Mouse (Mus musculus) layer of hippocampus, adult 2 months (tissue): ENCODE data around the gene Capn13. TPM values are rescaled to one million over a fixed set of nuclear protein-coding genes. Genes with fewer than 3 reads are reported as not detected.

ENCODE experiments used
- DNase-seq, 2 experiments: peaks; one replicate each; pipeline ENCODE4 v3.0.0; 2022; ENCODE audit warnings: low spot score in 2 of 2
- H3K27ac ChIP-seq: fragments of 200-600 bp; 2 replicates; pipeline ENCODE4 v1.8.1; 2022
- H3K4me3 ChIP-seq: fragments of 200-600 bp; 2 replicates; pipeline ENCODE4 v1.8.1; 2022; ENCODE audit warnings: mild to moderate bottlenecking
- CTCF ChIP-seq: fragments of 200-600 bp; conservative IDR thresholded peaks from 2 replicates; pipeline ENCODE4 v1.8.1; 2022; ENCODE audit warnings: antibody characterized with exemption, mild to moderate bottlenecking, moderate library complexity
- long read RNA-seq, 2 experiments: library from polyadenylated mRNA; stranded (forward); transcript quantifications; one replicate each; pipeline ENCODE4 v2.0.0; 2021; ENCODE audit warnings: borderline mapping rate in 2 of 2
- total RNA-seq, 2 experiments: library from RNA; stranded (reverse); gene quantifications; 2 replicates each; pipeline ENCODE4 v1.2.3; 2021

The Capn13 gene
- not detected for total RNA-seq
- long read RNA-seq, experiment 1 = 0 reads
- long read RNA-seq, experiment 2 = 0 reads

DNA sequence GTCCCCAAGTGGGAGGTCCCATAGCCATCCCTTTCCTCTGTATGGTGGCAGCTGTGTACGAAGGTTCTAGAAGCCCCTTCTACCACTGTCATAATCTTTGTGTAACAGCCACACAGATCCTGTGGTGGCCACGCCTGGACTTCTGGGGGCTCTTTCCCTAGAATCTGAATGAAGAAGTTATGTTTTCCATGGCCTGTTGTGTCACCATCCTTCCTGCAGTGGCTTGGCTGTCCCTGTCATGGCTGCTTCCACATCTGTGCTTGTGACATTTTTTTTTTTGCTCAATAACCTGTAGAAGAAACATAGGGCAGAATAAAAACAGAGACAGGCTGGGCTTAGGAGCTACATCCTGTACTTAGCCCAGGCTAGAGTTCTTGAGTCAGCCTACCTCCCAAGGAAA lies at the start of gene Capn13:
Gene Capn13 (minus strand): TSS at position 5 of the 400 bp plus-strand sequence.
- no peak for TF ChIP-seq CTCF
- Histone ChIP-seq H3K27ac (no peak within 1 kb of the TSS), H3K4me3 (no peak within 1 kb of the TSS)
- no peak for DNase-seq

- TF ChIP-seq CTCF = no peak
- H3K4me3 ChIP-seq = no peak overlapping the region
- DNase-seq = no peak
- H3K27ac ChIP-seq = no peak overlapping the region
Measured at GRCm38 (mm10) chr17:73449104-73449503, 48.4 kb upstream of the Capn13 start.

DNA sequence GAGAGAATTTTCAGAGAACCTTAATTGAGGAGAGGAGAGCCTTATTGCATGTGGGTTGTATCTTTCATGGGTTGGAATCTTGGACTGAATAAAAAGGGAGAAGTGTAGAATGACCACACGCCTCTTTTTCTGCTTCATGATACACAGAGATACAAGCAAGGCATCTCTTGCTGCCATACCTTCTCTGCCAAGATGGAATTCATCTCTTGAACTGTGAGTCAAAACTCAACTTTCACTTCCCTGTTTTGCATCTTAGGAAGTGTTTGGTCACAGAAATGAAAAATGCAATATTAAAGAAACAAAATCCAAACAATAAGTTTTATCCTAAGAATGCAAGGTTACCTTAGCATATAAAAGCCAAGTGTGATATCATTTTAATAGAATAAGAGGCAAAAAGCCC lies 40.1 kb upstream of the Capn13 start:
- no peak for DNase-seq
- Histone ChIP-seq H3K4me3 (no peak overlapping the region), H3K27ac (no peak overlapping the region)
- no peak for TF ChIP-seq CTCF

GRCm38 (mm10) chr17:73432564-73433006 lies 31.9 kb upstream of the Capn13 start:
- DNase-seq = no peak
- no peak overlapping the region for H3K4me3 ChIP-seq
- H3K27ac ChIP-seq = no peak overlapping the region
- TF ChIP-seq CTCF = no peak

DNA sequence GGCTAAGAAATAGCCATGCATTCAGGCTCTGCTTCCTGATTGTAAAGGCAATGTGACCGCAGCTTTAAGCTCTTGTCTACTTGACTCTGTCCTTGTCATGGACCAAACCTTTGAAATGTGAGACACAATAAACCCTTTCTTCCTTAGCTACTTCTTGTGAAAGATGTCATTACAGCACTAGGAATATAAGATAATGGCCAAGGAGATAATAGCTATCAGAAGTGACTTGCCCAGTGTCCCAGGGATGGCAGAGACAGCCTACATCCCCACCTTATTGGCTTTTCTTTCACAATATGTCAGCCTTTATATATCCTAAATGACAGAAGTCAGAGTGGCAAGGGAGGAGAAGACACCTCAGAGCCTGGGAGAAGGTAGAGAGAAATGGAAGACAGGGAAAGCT lies 31.4 kb upstream of the Capn13 start:
- DNase-seq = no peak
- Histone ChIP-seq H3K4me3 (no peak overlapping the region), H3K27ac (no peak overlapping the region)
- no peak for TF ChIP-seq CTCF

DNA sequence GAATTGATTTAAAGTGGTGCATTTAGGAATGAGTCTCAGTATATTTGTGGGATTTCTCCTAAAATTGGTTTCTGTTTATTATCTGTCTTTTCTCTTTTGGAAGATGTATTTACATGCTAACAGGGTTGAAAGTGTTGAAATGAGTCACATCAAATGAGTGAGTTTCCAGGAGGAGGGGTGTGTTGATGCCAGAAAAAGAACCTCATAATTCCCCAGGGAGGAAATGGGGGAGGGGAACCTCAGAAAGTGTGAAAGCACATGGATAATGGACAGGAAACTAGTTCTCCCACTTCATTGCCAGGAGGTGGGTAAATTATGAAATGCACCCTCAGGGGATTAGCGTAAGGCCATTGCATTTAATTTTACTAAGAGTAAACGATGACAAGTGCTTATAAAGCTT lies 16.7 kb upstream of the Capn13 start:
- Histone ChIP-seq H3K27ac (no peak overlapping the region), H3K4me3 (no peak overlapping the region)
- DNase-seq = peak in 1 of 2 experiments; percentile 13
- TF ChIP-seq CTCF = no peak

- Histone ChIP-seq H3K4me3 (no peak overlapping the region), H3K27ac (no peak overlapping the region)
- no peak for DNase-seq
- no peak for TF ChIP-seq CTCF
Measured at GRCm38 (mm10) chr17:73416181-73416795, 15.6 kb upstream of the Capn13 start.

GRCm38 (mm10) chr17:73411817-73412216 lies 11.2 kb upstream of the Capn13 start:
- no peak overlapping the region for H3K4me3 ChIP-seq
- no peak overlapping the region for H3K27ac ChIP-seq
- no peak for TF ChIP-seq CTCF
- no peak for DNase-seq

GRCm38 (mm10) chr17:73401272-73401671 lies 606 bp upstream of the Capn13 start:
- H3K27ac ChIP-seq = no peak overlapping the region
- no peak for DNase-seq
- no peak overlapping the region for H3K4me3 ChIP-seq
- TF ChIP-seq CTCF = no peak

- no peak overlapping the region for H3K27ac ChIP-seq
- no peak for TF ChIP-seq CTCF
- no peak for DNase-seq
- H3K4me3 ChIP-seq = no peak overlapping the region
Measured at GRCm38 (mm10) chr17:73399136-73399535, 1.5 kb downstream of the Capn13 start.

DNA sequence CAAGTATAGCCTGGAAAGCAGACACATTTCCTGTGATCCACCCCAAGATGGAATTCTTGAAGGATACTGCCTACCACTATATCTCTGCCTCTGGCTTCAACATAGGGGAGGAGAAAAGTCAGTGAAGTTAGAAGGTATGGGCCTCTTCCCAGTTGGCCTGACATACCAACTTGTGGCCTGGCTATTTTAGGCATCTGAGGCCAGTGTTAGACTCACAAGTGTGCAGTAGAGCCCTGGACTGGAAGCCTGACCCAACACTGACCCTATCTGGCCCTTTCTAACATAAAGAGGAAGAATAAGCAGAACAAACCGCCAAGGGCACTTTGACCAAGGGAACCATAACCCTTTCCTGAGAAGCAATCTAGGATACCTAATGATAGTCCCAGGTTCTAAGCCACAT lies 7.3 kb downstream of the Capn13 start:
- no peak for TF ChIP-seq CTCF
- H3K27ac ChIP-seq = no peak overlapping the region
- H3K4me3 ChIP-seq = no peak overlapping the region
- DNase-seq = no peak

DNA sequence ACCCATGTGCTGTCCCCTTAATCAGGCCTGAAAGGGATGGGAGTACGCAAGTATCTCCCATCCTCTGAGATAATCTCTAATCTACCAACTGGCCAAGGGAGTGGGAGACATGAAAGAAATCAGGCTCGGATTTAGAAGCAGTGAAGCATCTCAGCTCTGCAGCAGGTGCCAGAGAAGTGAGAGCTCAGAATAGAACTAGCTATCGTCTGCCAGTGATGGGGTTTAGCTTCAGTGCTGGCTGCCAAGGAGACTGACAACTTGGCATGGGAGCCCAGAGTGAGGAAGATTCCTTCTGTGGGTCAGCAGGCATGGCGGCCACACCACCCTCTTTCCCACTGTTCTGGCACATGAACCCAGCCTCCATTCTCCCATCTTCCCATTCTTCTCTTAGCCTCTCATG lies 8.9 kb downstream of the Capn13 start:
- DNase-seq = peak; percentile 26 to 57
- Histone ChIP-seq H3K4me3 (no peak overlapping the region), H3K27ac (peak overlapping the region; percentile 82)
- no peak for TF ChIP-seq CTCF

- peak; percentile 53 to 64 for DNase-seq
Measured at GRCm38 (mm10) chr17:73390191-73391089, 10.2 kb downstream of the Capn13 start.

More at GRCm38 (mm10) chr17:73390191-73391089, 10.2 kb downstream of the Capn13 start:
- peak overlapping the region; percentile 2; the same call in 1 of the 2 replicates for H3K4me3 ChIP-seq
- TF ChIP-seq CTCF = no peak; the same call in 1 of the 2 replicates
- peak overlapping the region; percentile 82 for H3K27ac ChIP-seq
